Mouse (Mus musculus): ENCODE measurements around the gene Cfap43. TPM values are rescaled to one million over a fixed set of nuclear protein-coding genes. Genes with fewer than 3 reads are reported as not detected.
"Not testable (repeated sequence)": the region's sequence is repeated elsewhere in the genome, so short reads cannot be mapped to it uniquely, and the experiment has no call there.

Cfap43 gene
- polyA plus RNA-seq, 1 experiment from 2014 or later, result 0.15 TPM

GRCm38 (mm10) chr19:47853951-47854795 is 64.9 kb downstream of the Cfap43 start:
- peak overlapping the region; percentile 91 for H3K4me2 ChIP-seq (ENCODE audit: low read depth, low read length)
- no peak overlapping the region; the same call in 1 of the 2 replicates for H3K27ac ChIP-seq (ENCODE audit: low read length)
- H3K36me3 ChIP-seq (ENCODE audit: control insufficient read depth, insufficient read depth, low read length), result no peaks in the 10 kb centered on the region
- no peaks in the 10 kb centered on the region for H3K9me3 ChIP-seq (ENCODE audit: control insufficient read depth, low read length)
- WGBS, result 16% methylated on average over 13 of the region's 13 CpGs
- no peaks in the 10 kb centered on the region for H3K27me3 ChIP-seq (replicated peaks; ENCODE audit: control insufficient read depth, insufficient read depth, low read length)
- ATAC-seq, result peak; percentile 68
- peak overlapping the region; percentile 87 for H3K4me3 ChIP-seq (ENCODE audit: low read length)
- H3K4me1 ChIP-seq (ENCODE audit: control insufficient read depth, insufficient read depth, low read length), result 0 out of 2 replicates have a peak, but pooled peaks cover 7% of the 10 kb centered on the region
- peak overlapping the region; percentile 89 for H3K9ac ChIP-seq (ENCODE audit: low read depth, low read length)

- Histone ChIP-seq H3K36me3 (ENCODE audit: control insufficient read depth, insufficient read depth, low read length) (no peaks in the 10 kb centered on the region), H3K4me1 (ENCODE audit: control insufficient read depth, insufficient read depth, low read length) (0 out of 2 replicates have a peak, but pooled peaks cover 7% of the 10 kb centered on the region), H3K9ac (ENCODE audit: low read depth, low read length) (no peak overlapping the region), H3K4me2 (ENCODE audit: low read depth, low read length) (no peak overlapping the region), H3K27me3 (replicated peaks; ENCODE audit: control insufficient read depth, insufficient read depth, low read length) (no peaks in the 10 kb centered on the region), H3K4me3 (ENCODE audit: low read length) (no peak overlapping the region), H3K9me3 (ENCODE audit: control insufficient read depth, low read length) (no peaks in the 10 kb centered on the region), H3K27ac (ENCODE audit: low read length) (no peak overlapping the region)
- no peak for ATAC-seq
- WGBS, result 84% methylated on average over 3 of the region's 3 CpGs
Measured at GRCm38 (mm10) chr19:47853053-47853452, 66.0 kb downstream of the Cfap43 start.

DNA sequence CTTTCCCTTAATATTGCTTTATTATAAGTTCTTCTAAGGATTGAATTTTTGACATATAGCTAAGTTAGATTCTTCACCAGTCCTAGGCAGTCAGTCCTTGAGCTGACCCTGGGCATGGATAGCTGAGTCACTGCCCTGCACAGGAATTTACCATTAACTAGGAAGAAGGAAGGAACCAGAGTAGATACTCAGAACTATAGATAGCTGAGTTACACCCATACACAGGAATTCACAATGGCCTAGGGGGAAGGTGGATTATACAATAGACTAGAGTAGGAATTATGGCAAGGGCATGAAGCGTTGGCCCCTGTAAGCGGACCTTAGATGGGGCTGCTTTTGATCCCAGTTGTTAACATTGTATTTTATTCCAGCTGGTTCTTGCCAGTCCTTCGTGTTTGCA is 67.0 kb downstream of the Cfap43 start:
- not testable (repeated sequence) for H3K36me3 ChIP-seq (ENCODE audit: control insufficient read depth, insufficient read depth, low read length); H3K9me3 ChIP-seq (ENCODE audit: control insufficient read depth, low read length); H3K27me3 ChIP-seq (replicated peaks; ENCODE audit: control insufficient read depth, insufficient read depth, low read length); H3K4me2 ChIP-seq (ENCODE audit: low read depth, low read length); ATAC-seq; H3K4me1 ChIP-seq (ENCODE audit: control insufficient read depth, insufficient read depth, low read length); H3K4me3 ChIP-seq (ENCODE audit: low read length); H3K9ac ChIP-seq (ENCODE audit: low read depth, low read length); H3K27ac ChIP-seq (ENCODE audit: low read length)
- WGBS, result 79% methylated on average over 3 of the region's 3 CpGs

DNA sequence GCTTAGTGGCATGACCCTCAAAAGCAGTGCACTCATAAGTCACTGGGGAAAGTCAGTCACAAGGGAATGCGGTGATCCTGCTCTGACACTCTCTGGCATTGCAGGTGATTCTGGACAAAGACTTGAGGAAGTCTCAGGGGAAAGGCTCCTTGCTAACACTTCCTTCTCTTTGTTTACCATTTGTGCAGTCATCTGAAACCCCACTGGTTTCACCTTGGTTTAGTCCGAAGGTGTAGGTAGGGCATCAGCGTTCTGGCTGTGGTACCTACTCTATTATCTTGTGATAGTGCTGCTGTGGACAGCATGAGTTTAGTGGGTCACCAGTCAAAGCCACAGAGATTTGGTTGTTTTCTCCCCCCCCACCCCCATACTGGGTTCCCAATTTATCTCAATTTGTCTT is 69.4 kb downstream of the Cfap43 start:
- WGBS, result 84% methylated on average over 3 of the region's 3 CpGs
- no peaks in the 10 kb centered on the region for H3K27me3 ChIP-seq (replicated peaks; ENCODE audit: control insufficient read depth, insufficient read depth, low read length)
- H3K4me1 ChIP-seq (ENCODE audit: control insufficient read depth, insufficient read depth, low read length), result 0 out of 2 replicates have a peak, but pooled peaks cover 7% of the 10 kb centered on the region
- H3K27ac ChIP-seq (ENCODE audit: low read length), result no peak overlapping the region
- H3K4me3 ChIP-seq (ENCODE audit: low read length), result no peak overlapping the region
- ATAC-seq, result no peak
- no peaks in the 10 kb centered on the region for H3K36me3 ChIP-seq (ENCODE audit: control insufficient read depth, insufficient read depth, low read length)
- H3K4me2 ChIP-seq (ENCODE audit: low read depth, low read length), result no peak overlapping the region
- no peak overlapping the region for H3K9ac ChIP-seq (ENCODE audit: low read depth, low read length)
- H3K9me3 ChIP-seq (ENCODE audit: control insufficient read depth, low read length), result no peaks in the 10 kb centered on the region

DNA sequence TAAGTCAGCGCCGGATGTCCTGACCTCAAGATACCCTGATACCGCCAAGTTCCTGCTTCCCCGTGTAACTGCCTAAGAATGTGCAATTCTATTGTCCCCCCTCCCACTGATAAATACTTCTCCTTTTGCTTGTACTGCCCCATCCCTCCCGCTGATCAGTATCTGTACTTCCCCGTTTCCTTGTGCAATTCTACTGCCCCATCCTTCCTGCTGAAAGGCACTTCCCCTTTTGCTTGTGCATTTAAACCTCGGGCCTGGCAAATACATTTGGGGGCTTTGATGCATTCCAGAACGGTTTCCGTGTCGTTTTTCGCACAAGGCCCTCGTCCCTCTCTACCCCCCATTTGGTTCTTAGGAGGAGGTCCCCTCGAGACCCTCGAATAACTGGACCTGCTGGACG is 77.9 kb downstream of the Cfap43 start:
- H3K27me3 ChIP-seq (replicated peaks; ENCODE audit: control insufficient read depth, insufficient read depth, low read length); H3K4me2 ChIP-seq (ENCODE audit: low read depth, low read length); H3K9ac ChIP-seq (ENCODE audit: low read depth, low read length); H3K36me3 ChIP-seq (ENCODE audit: control insufficient read depth, insufficient read depth, low read length); H3K9me3 ChIP-seq (ENCODE audit: control insufficient read depth, low read length); H3K27ac ChIP-seq (ENCODE audit: low read length); ATAC-seq; H3K4me1 ChIP-seq (ENCODE audit: control insufficient read depth, insufficient read depth, low read length); H3K4me3 ChIP-seq (ENCODE audit: low read length): not testable (repeated sequence)
- 84% methylated on average over 15 of the region's 15 CpGs for WGBS

- Histone ChIP-seq H3K27ac (ENCODE audit: low read length) (no peak overlapping the region), H3K4me3 (ENCODE audit: low read length) (peak overlapping the region; percentile 52), H3K9ac (ENCODE audit: low read depth, low read length) (peak overlapping the region; percentile 43), H3K27me3 (replicated peaks; ENCODE audit: control insufficient read depth, insufficient read depth, low read length) (no peaks in the 10 kb centered on the region; the same call in 1 of the 2 replicates), H3K4me1 (ENCODE audit: control insufficient read depth, insufficient read depth, low read length) (peaks cover 7% of the 10 kb centered on the region; the same call in 1 of the 2 replicates), H3K9me3 (ENCODE audit: control insufficient read depth, low read length) (no peaks in the 10 kb centered on the region), H3K4me2 (ENCODE audit: low read depth, low read length) (peak overlapping the region; percentile 92), H3K36me3 (ENCODE audit: control insufficient read depth, insufficient read depth, low read length) (no peaks in the 10 kb centered on the region)
- no peak for ATAC-seq
- under 1% methylated on average over 6 of the region's 6 CpGs for WGBS
Measured at GRCm38 (mm10) chr19:47837527-47837901, 81.6 kb downstream of the Cfap43 start.

DNA sequence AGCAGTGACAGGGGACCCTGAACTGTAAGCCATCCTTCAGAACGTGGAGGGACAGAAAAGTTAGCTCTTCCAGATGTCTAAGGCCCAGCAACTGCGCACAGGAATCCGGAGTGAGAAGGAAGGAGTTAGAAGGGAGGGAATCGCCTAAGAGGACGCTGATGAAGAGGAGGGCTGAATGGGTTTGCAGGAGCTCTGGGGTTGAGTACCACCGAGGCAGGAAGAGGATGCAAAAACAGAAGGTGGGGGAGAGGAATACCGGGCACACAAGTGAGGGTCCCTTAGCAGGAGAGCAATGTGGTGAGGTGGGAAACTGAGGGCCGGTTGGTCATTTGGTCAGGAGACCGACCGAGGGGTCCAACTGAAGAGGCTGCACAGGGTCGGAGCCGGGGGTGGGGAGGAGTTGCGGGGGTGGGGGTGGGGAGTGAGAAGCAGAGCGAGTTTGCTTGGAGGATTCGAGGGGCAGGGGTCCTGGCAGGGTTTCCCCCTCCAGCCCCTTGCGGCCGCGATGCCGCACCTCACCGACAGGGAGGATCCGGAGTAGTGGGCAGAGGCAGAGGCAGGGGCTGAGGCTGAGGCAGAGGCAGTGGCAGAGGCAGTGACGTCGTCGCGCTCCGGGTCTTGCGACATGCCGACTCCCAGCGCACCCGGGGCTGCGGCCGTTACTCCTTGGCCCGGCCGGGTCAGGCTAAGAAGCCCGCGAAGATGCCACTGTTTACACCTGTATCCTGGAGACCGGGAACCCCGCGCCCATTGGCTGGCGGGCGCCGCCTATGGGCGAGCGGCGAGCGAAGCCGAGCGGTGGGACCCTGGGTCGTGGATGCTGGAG is 82.2 kb downstream of the Cfap43 start:
- Histone ChIP-seq H3K4me1 (ENCODE audit: control insufficient read depth, insufficient read depth, low read length) (peaks cover 7% of the 10 kb centered on the region; the same call in 1 of the 2 replicates), H3K27me3 (replicated peaks; ENCODE audit: control insufficient read depth, insufficient read depth, low read length) (no peaks in the 10 kb centered on the region; the same call in 1 of the 2 replicates), H3K27ac (ENCODE audit: low read length) (no peak overlapping the region), H3K4me3 (ENCODE audit: low read length) (peak overlapping the region; percentile 52), H3K9me3 (ENCODE audit: control insufficient read depth, low read length) (no peaks in the 10 kb centered on the region), H3K4me2 (ENCODE audit: low read depth, low read length) (peak overlapping the region; percentile 92), H3K9ac (ENCODE audit: low read depth, low read length) (peak overlapping the region; percentile 43), H3K36me3 (ENCODE audit: control insufficient read depth, insufficient read depth, low read length) (no peaks in the 10 kb centered on the region)
- peak; percentile 95 for ATAC-seq
- 4% methylated on average over 44 of the region's 49 CpGs for WGBS

GRCm38 (mm10) chr19:47835776-47836175 is 83.3 kb downstream of the Cfap43 start:
- WGBS, result 88% methylated on average over 7 of the region's 7 CpGs
- Histone ChIP-seq H3K4me2 (ENCODE audit: low read depth, low read length) (no peak overlapping the region), H3K27me3 (replicated peaks; ENCODE audit: control insufficient read depth, insufficient read depth, low read length) (no peaks in the 10 kb centered on the region; the same call in 1 of the 2 replicates), H3K27ac (ENCODE audit: low read length) (no peak overlapping the region), H3K36me3 (ENCODE audit: control insufficient read depth, insufficient read depth, low read length) (no peaks in the 10 kb centered on the region), H3K9me3 (ENCODE audit: control insufficient read depth, low read length) (no peaks in the 10 kb centered on the region), H3K9ac (ENCODE audit: low read depth, low read length) (no peak overlapping the region), H3K4me3 (ENCODE audit: low read length) (no peak overlapping the region), H3K4me1 (ENCODE audit: control insufficient read depth, insufficient read depth, low read length) (peaks cover 7% of the 10 kb centered on the region; the same call in 1 of the 2 replicates)
- ATAC-seq, result no peak

DNA sequence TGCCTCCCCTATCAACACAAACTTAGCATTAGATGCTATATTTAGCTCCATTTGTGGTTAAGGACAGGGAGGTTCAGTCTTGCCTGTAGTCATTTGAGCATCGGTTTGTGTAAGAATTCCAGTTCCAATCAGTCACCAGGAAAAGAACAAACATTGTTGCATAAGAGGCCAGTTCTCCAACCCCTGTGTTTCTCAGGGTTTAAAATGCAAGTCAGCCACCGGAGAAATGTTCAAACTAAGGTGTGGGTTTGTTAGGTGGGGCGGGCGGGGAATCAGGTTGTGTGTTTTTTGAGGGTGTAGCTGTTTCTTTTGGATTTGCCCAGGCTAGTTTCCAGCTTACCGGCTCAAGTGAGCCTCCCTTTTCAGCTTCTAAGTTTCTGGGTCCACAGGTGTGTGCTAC is 84.5 kb downstream of the Cfap43 start:
- H3K36me3 ChIP-seq (ENCODE audit: control insufficient read depth, insufficient read depth, low read length), result no peaks in the 10 kb centered on the region
- no peaks in the 10 kb centered on the region for H3K9me3 ChIP-seq (ENCODE audit: control insufficient read depth, low read length)
- no peak overlapping the region for H3K9ac ChIP-seq (ENCODE audit: low read depth, low read length)
- H3K27ac ChIP-seq (ENCODE audit: low read length), result no peak overlapping the region
- no peak overlapping the region for H3K4me2 ChIP-seq (ENCODE audit: low read depth, low read length)
- no peak overlapping the region for H3K4me3 ChIP-seq (ENCODE audit: low read length)
- H3K27me3 ChIP-seq (replicated peaks; ENCODE audit: control insufficient read depth, insufficient read depth, low read length), result no peaks in the 10 kb centered on the region; the same call in 1 of the 2 replicates
- H3K4me1 ChIP-seq (ENCODE audit: control insufficient read depth, insufficient read depth, low read length), result peaks cover 7% of the 10 kb centered on the region; the same call in 1 of the 2 replicates
- WGBS, result 70% methylated on average over 5 of the region's 5 CpGs
- ATAC-seq, result no peak
